Mouse (Mus musculus) limb, embryonic 11.5 days (tissue): ENCODE measurements at regions not wholly inside any gene's neighbourhood (a gene's known extent, or its start where the extent isn't known, plus 50 kb on each side); places are given as distances from the start of the nearest gene placed in this dataset.
A peak's percentile ranks its signal among the peaks of the same experiment; 100 is the strongest.

Source experiments
- ATAC-seq: fragments of 200-750 bp; cut with Nextera tagmentation; 2 replicates; pipeline ENCODE4 v1.8.0; 2017; ENCODE audit warnings: low read depth; ENCODE audit not compliant: insufficient number of reproducible peaks, low FRiP score, low TSS enrichment
- DNase-seq: peaks from one replicate; pipeline ENCODE4 v3.0.0-alpha.2; 2015; ENCODE audit warnings: low spot score
- H3K27ac ChIP-seq: fragments of 300-500 bp; sonication (generic); replicated peaks from 2 replicates; pipeline ENCODE4 v1.5.1; 2014; ENCODE audit warnings: low read depth, mild to moderate bottlenecking, low read length
- H3K27me3 ChIP-seq: fragments of 300-500 bp; sonication (generic); 2 replicates; pipeline ENCODE4 v1.6.1; 2014; ENCODE audit warnings: mild to moderate bottlenecking, low read length, mixed read lengths; ENCODE audit not compliant: control insufficient read depth, insufficient read depth
- H3K36me3 ChIP-seq: fragments of 300-500 bp; sonication (generic); 2 replicates; pipeline ENCODE4 v1.6.1; 2014; ENCODE audit warnings: mild to moderate bottlenecking, low read length, moderate library complexity, mixed read lengths; ENCODE audit not compliant: control insufficient read depth, insufficient read depth
- H3K4me1 ChIP-seq: fragments of 300-500 bp; sonication (generic); 2 replicates; pipeline ENCODE4 v1.6.1; 2014; ENCODE audit warnings: low read length, mixed read lengths; ENCODE audit not compliant: control insufficient read depth, insufficient read depth
- H3K4me2 ChIP-seq: fragments of 300-500 bp; sonication (generic); 2 replicates; pipeline ENCODE4 v1.6.1; 2014; ENCODE audit warnings: low read depth, mild to moderate bottlenecking, moderate library complexity; ENCODE audit not compliant: severe bottlenecking
- H3K4me3 ChIP-seq: fragments of 300-500 bp; sonication (generic); 2 replicates; pipeline ENCODE4 v1.5.1; 2014; ENCODE audit warnings: low read depth, low read length
- H3K9ac ChIP-seq: fragments of 300-500 bp; sonication (generic); 2 replicates; pipeline ENCODE4 v1.6.1; 2014; ENCODE audit warnings: mild to moderate bottlenecking, low read length
- H3K9me3 ChIP-seq: fragments of 300-500 bp; sonication (generic); 2 replicates; pipeline ENCODE4 v1.6.1; 2016; ENCODE audit warnings: low read length; ENCODE audit not compliant: control insufficient read depth
- WGBS: fragments of 180-500 bp; shearing (Covaris S2); extraction: QIAGEN DNeasy Blood & Tissue Kit; methylation state at CpG from one replicate; pipeline ENCODE4 v1.1.7; 2014; 5-methylcytosine and 5-hydroxymethylcytosine counted together

- Histone ChIP-seq H3K9me3 (no peaks in the 10 kb centered on the region), H3K9ac (no peak overlapping the region), H3K27ac (no peak overlapping the region), H3K36me3 (no peaks in the 10 kb centered on the region), H3K27me3 (no peaks in the 10 kb centered on the region), H3K4me3 (no peak overlapping the region), H3K4me1 (no peaks in the 10 kb centered on the region), H3K4me2 (no peak overlapping the region)
- 74% methylated on average over 4 of the region's 4 CpGs for WGBS
- DNase-seq (no peak), ATAC-seq (no peak)
Measured at GRCm38 (mm10) chr11:24619021-24619420, 541.2 kb downstream of the Bcl11a start.

- H3K4me3 ChIP-seq, result no peak overlapping the region
- no peak for DNase-seq
- no peak for ATAC-seq
- peaks cover 12% of the 10 kb centered on the region for H3K4me1 ChIP-seq
- no peaks in the 10 kb centered on the region for H3K9me3 ChIP-seq
- no peak overlapping the region for H3K27ac ChIP-seq
- H3K27me3 ChIP-seq, result no peaks in the 10 kb centered on the region
- no peak overlapping the region for H3K4me2 ChIP-seq
- H3K36me3 ChIP-seq, result no peaks in the 10 kb centered on the region
- 34% methylated on average over 5 of the region's 5 CpGs for WGBS
- H3K9ac ChIP-seq, result no peak overlapping the region
Measured at GRCm38 (mm10) chr11:24628619-24629018, 550.8 kb downstream of the Bcl11a start.

GRCm38 (mm10) chr11:24629431-24629830 lies 551.6 kb downstream of the Bcl11a start:
- Histone ChIP-seq H3K9ac (no peak overlapping the region), H3K36me3 (no peaks in the 10 kb centered on the region), H3K9me3 (no peaks in the 10 kb centered on the region), H3K27ac (no peak overlapping the region), H3K27me3 (no peaks in the 10 kb centered on the region), H3K4me1 (peaks cover 12% of the 10 kb centered on the region), H3K4me2 (no peak overlapping the region), H3K4me3 (no peak overlapping the region)
- 34% methylated on average over 4 of the region's 4 CpGs for WGBS
- no peak for DNase-seq
- ATAC-seq, result no peak

- DNase-seq (no peak), ATAC-seq (no peak)
- Histone ChIP-seq H3K9ac (no peak overlapping the region), H3K9me3 (no peaks in the 10 kb centered on the region), H3K36me3 (no peaks in the 10 kb centered on the region), H3K27ac (no peak overlapping the region), H3K4me1 (peaks cover 12% of the 10 kb centered on the region), H3K4me3 (no peak overlapping the region), H3K27me3 (no peaks in the 10 kb centered on the region), H3K4me2 (no peak overlapping the region)
- 19% methylated on average over 1 of the region's 1 CpGs for WGBS
Measured at GRCm38 (mm10) chr11:24630403-24630900, 552.6 kb downstream of the Bcl11a start.

- Histone ChIP-seq H3K27me3 (no peaks in the 10 kb centered on the region), H3K4me3 (no peak overlapping the region), H3K27ac (no peak overlapping the region), H3K9me3 (no peaks in the 10 kb centered on the region), H3K4me1 (peaks cover 12% of the 10 kb centered on the region), H3K4me2 (no peak overlapping the region), H3K36me3 (no peaks in the 10 kb centered on the region), H3K9ac (no peak overlapping the region)
- DNase-seq (no peak), ATAC-seq (no peak)
- 80% methylated on average over 2 of the region's 2 CpGs for WGBS
Measured at GRCm38 (mm10) chr11:24631651-24632050, 553.8 kb downstream of the Bcl11a start.

GRCm38 (mm10) chr11:24636716-24637115 lies 558.9 kb downstream of the Bcl11a start:
- ATAC-seq (no peak), DNase-seq (no peak)
- Histone ChIP-seq H3K27ac (no peak overlapping the region), H3K4me1 (no peaks in the 10 kb centered on the region; the same call in 1 of the 2 replicates), H3K9ac (no peak overlapping the region), H3K27me3 (no peaks in the 10 kb centered on the region), H3K36me3 (no peaks in the 10 kb centered on the region), H3K9me3 (no peaks in the 10 kb centered on the region), H3K4me2 (no peak overlapping the region), H3K4me3 (no peak overlapping the region)
- 95% methylated on average over 4 of the region's 4 CpGs for WGBS

- Histone ChIP-seq H3K4me3 (no peak overlapping the region), H3K27me3 (no peaks in the 10 kb centered on the region), H3K9ac (peak overlapping the region; percentile 22; the same call in 1 of the 2 replicates), H3K36me3 (no peaks in the 10 kb centered on the region), H3K4me1 (peaks cover 16% of the 10 kb centered on the region), H3K9me3 (no peaks in the 10 kb centered on the region), H3K27ac (peak overlapping the region; percentile 59; the same call in 1 of the 2 replicates), H3K4me2 (peak overlapping the region; percentile 17; the same call in 1 of the 2 replicates)
- 9% methylated on average over 11 of the region's 11 CpGs for WGBS
- ATAC-seq (peak; percentile 69), DNase-seq (peak; percentile 60)
Measured at GRCm38 (mm10) chr11:24643439-24644109, 565.7 kb downstream of the Bcl11a start.

- ATAC-seq, result no peak
- DNase-seq, result no peak
- Histone ChIP-seq H3K36me3 (no peaks in the 10 kb centered on the region), H3K4me3 (no peak overlapping the region), H3K4me1 (no peaks in the 10 kb centered on the region), H3K27me3 (no peaks in the 10 kb centered on the region), H3K9ac (no peak overlapping the region), H3K27ac (no peak overlapping the region), H3K4me2 (no peak overlapping the region), H3K9me3 (no peaks in the 10 kb centered on the region)
- WGBS, result 80% methylated on average over 3 of the region's 3 CpGs
Measured at GRCm38 (mm10) chr11:24652852-24653251, 575.0 kb downstream of the Bcl11a start.

- H3K4me2 ChIP-seq, result no peak overlapping the region
- ATAC-seq (no peak), DNase-seq (no peak)
- no peaks in the 10 kb centered on the region for H3K4me1 ChIP-seq
- H3K27me3 ChIP-seq, result no peaks in the 10 kb centered on the region
- H3K36me3 ChIP-seq, result no peaks in the 10 kb centered on the region
- H3K9ac ChIP-seq, result no peak overlapping the region
- H3K9me3 ChIP-seq, result no peaks in the 10 kb centered on the region
- WGBS, result 60% methylated on average over 4 of the region's 4 CpGs
- H3K4me3 ChIP-seq, result no peak overlapping the region
- H3K27ac ChIP-seq, result no peak overlapping the region
Measured at GRCm38 (mm10) chr11:24664082-24664481, 586.2 kb downstream of the Bcl11a start.
